Mouse (Mus musculus) kidney, postnatal 36 days (tissue): ENCODE measurements around the gene Dock11.

ENCODE experiments used
- DNase-seq, 2 experiments: peaks; one replicate each; pipeline ENCODE4 v3.0.0; 2021 to 2022; ENCODE audit warnings: mixed read lengths in 2 of 2

Dock11 gene

DNA sequence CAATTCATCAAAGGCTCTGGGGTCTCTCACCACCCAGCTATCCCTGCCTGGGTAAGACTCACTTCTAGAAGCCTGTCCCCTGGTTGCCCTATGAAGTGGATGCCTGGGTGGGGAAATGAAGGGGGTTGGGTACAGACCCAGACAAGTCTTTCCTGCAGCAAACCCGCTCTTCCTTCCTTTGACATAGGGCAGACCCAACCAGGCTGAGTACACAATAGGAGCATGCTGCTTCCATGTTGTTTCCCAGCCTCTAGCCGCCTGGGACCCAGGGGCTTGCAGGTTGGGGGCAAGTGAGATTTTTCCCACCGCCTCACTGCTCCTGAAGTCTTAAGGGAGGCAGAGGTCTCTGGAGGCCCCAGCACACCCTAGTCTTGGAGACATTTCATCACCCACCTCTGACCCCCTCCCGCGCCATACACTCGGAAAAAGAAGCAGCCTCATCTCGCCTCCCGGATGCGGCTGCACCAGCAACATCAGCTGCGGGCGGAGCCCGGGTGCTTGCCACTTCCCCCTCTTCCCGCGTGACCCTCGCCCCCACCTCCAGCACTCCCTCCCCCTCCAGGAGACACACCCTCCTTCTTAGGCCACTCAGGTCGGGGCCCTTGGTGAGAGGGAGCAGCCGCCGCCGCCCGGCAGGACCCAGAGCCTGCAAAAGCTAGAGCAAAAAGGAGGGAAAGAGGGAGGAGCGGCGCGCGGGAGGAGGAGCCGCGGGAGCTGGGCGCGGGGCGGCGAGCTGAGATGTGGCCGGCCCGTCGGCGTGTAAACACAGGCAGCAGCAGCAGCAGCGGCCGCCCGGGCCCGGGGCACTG lies at the start of gene Dock11:
Dock11 (plus strand) TSS at position 746 of the 809 bp plus-strand sequence.
- DNase-seq: peak; percentile 36 to 49

DNA sequence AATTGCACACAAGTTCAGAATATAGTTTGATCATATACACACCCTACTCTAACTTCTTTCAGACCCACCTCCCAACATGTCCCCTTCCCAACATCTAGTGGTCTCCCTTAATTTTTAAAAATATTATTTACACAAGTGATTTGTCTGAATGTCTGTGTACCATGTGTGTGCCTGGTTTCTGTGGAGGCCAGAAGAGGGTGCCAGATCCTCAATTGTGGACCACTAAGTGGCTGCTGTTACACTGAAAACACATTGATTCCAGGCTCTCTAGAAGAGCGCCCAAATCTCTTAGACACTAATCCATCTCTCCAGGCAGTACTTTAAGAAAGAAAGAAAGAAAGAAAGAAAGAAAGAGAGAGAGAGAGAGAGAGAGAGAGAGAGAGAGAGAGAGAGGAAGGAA lies 8.9 kb upstream of the Dock11 start:
- DNase-seq: peak in 1 of 2 experiments; percentile 22

DNA sequence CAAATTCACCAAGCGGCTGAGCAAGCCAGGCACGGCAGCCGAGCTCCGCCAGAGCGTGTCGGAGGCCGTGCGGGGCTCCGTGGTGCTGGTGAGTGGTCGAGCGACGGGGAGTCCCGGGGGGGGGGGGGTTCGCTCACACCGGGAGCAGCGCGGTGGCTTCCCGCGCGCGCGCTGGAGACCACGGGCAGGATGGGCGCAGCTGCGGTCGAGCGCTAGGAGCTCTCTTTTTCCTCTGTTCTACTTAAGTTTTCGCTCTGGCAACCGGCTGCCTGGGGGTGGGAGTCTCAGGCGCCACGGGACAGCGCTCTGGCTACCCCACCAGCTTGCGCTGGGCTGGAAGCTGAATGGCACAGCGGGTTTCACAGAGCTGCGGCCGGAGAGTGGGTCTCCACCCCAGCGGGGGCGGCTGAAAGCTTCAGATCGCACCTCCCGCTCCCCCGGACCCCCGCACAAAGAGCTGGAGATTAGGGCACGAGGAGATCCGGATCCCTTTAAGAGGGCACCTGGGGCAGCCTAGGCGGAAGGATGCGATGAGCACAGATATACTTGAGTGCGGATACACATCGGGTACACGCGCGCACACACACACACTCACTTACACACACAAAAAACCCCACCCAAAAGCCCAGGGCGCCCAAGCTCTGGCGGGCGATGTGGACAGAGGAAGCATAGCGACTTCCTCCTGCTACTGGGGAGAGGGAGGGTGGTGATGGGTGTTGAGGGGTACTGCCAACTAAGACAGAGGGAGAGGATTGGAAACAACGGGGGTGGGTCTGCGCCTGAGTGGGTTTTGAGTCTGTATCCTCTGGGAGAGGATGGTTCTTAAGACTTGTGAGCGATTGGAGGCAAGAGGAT lies 540 bp downstream of the Dock11 start:
- DNase-seq: peak in 1 of 2 experiments; percentile 10

DNA sequence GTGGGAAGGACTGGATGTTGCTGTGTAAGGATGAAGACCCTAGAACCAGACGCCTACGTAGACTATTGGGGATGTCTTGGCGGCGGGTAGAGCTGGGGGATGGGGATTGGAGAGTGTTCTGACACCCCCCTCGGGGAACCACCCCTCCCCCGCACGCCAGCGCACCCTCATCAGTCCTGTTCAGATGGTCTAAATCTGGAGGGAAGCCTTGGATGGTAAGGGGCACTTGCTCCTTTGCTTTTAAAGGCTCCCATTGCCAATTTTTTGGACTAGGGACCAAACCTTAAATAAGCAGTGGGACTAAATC lies 1.1 kb downstream of the Dock11 start:
- DNase-seq: no peak

DNA sequence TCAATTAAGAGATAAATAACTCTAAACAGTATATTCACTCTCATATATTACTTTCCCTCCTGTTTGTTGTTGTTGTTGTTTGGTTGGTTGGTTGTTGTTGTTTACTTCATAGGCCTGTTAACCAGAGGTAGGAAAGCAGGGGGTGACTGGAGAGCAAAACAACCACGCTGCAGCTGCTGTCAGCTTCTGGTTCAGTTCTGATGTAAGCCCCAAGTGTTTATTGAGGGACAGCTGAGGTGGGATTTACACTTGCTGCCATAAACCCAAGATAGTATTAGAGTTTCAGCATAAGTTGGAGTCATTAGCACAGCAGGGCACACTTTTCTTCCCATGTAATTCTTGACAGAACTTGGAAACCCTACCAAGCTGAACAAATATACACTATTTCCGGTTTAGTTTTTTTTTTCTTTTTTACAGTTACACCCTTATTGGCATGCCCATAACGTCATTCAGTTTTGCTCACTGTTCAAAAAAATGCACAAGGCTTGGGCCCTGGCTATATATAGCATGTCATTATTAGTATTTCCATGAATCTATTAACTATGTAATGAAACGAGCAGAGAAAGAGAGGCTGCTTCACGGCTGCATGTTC lies 3.0 kb downstream of the Dock11 start:
- no peak for DNase-seq

DNA sequence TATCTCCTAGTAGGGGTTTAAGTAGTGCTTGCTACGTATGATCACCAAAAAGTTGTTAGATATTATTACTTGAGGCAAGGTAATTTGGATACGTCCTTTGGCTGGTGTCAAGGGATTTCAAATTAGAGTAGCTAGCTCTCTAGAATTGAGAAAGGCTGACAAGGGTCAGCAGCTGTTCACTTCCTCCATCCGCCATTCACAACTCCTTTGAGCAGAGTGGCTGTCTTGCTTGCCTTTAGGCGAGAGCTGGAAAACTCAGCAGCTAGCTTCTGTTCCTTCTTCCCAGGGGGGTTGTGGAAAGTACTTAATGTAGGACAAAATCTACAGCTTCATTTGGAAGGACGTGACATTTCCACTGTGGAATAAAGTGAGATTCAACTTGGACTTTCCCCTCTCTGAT lies 3.7 kb downstream of the Dock11 start:
- DNase-seq: no peak

DNA sequence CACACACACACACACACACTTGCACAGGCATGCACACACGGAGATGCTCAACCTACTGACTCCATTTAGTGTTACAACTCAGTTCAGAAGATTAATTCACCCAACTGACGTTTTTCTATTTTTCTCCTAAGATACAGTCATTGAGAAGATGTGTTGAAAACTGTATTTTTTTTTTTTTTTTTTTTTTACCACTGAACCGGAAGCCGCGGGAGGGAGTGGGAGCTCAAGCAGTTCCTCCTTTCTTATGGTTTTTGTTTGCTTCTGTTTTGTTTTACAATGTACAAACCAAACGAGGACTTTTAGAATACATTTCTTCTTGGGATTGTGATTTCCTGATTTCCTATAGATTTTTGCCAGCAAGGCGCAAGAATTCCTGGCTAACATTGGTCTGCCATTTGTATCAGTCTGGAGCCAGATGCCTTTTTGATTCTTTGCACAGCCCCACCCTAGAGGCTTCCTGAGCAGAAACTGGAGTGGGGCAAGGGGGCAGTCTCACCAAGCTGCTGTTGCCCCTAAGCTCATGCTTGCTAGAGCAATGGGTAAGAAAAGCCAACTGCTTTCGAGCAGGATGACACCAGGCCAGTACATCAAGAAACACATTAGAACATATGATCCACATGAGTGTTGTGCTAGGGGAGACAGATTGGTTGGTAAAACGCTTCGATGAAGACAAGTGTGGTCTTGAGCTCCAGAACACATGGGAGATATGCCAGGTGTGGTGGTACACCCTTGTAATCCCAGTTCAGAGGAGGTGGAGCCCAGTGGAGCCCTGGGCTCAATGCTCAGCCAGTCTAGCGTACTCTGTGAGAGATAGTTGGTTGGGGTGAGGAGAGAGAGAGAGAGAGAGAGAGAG lies 9.2 kb downstream of the Dock11 start:
- no peak for DNase-seq

DNA sequence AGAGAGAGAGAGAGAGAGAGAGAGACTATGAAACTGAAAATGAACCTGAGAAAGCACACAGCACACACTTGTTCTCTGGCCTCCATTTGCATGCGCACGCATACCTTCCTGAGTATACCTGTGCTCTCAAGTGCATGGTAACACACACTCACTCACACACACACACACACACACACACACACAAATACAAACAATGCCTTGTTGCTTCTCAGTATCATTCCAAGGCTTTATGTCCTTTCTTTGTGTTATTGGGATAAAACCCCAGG lies 9.8 kb downstream of the Dock11 start:
- DNase-seq: no peak

DNA sequence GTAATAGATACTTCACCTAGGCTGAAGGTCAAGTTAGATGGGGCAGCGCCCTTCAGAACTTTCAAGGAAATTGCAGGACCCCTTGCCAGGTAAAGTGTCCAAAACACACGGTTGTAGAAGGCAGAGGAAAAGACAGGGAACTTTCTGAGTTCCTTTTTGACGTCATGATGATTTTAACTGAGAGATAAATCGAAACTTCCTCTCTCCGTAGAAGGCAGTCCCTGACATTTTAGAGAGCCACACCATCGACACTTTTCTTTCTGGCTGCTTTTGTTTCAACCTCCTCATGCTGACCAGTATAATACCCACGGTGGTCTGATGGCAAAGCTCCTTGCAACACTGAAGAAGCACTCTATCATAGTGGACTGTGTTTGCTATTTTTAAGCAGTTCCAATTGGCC lies 15.7 kb downstream of the Dock11 start:
- no peak for DNase-seq

DNA sequence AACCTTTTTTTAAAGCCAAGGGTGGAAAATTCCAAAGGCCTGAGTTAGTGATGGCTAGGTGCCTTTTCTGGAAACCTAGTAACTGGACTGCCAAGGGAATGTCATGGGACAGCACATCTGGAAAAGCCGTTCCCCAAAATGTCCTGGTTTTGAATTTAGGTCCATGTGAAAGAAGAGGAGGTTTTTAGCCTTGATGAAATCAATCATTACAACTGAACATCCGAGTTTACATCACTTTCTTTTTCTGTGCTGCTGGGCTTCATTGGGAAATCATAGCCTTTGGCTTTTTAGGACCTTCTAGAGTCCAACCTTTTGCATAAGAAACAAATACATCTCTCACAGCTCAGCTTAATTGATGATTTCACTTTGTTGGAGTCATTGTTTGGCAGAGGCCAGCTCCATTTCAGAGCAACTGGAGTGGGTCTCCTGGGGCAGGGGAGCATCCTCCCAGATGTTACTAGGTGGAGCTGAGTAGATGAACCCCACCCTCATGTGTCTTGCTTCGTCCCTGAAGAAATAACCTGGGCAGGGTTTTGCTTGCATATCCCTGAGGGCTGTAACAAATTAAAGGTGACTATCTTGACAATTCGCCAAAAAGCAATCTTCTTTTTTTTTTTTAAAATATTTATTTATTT lies 18.2 kb downstream of the Dock11 start:
- no peak for DNase-seq

DNA sequence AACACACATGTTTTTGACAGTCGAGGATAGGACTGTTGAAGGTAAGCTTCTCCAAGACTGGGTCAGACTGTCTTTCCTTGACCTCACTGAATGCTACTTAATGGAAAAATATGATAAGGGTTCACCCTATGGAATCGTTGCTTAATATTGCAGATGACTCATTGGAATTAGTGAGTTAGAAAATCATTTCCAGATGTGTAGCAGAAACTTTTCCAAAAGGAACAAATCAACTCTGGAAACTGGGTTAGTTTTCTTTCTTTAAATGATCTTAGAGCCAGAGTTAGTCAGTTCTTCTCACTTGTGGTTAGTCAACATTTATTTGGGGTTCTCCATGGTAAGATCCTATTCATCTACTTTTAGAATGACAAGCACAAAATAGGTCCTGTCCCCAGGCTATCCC lies 30.9 kb downstream of the Dock11 start:
- no peak for DNase-seq

DNA sequence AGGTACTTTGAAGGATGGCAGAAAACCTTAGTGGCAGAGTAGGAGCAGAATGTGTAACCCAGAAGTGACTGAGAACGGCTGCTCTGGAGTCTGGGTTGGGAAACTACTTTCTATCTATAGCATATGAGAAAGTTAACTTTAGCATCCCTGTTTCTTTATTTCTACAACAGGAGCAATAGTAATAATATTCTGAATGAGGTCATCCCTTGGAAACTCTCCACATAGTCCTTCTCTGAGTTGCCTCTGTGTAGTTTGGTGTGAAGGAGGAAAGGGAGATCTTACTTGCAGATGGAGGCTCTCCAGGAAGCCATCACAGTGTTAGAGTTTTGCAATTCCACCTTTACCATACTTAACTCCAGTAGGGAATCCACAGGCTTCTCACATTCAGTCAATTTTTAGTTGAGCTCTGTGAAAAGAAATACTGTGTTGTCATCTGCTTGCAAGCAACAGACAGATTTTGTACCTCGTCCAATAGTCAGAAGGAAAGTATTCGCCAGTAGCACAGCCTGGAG lies 31.5 kb downstream of the Dock11 start:
- no peak for DNase-seq

DNA sequence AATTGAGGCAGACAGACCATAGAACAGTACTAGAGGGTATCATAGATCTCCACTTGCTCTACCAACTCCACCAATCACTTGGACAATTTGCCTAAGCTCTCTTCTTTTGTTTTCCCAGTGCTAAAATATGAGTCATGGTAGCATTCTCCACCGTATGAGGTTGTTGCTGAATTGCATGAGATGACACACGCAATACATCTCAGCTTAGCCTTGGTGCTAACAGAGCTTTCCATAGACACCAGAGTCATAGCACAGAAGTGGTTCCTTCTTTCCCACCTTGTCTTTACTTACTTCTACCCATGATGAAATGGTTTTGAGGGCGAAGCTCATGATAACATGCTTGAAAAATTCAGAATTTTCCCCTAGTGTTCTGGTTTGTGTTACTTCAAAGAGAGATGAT lies 33.3 kb downstream of the Dock11 start:
- no peak for DNase-seq

DNA sequence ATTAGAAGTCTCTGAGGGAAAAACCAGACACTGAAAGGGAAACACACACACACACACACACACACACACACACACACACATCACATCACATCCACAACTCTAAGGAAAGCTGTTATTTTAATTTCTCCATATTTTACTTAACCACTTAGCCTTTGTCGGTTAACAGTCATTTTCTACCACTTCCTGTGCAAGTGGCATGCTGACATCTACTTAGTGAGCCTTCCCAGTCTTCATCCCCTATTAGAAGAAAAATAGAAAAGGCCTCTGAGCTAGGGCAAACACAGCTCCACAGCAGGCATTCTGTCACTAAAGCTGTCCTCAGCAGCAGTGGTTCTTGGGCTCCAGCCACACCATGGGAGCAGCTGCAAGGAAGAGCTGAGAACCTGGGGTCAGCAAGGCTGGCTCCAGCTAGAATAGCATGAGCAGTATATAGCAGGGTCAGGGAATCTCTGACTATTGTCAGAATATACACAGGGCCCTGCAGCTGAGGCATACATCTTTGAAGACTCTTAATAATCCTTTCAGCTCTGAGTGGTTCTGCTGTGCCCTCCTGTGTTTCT lies 36.2 kb downstream of the Dock11 start:
- no peak for DNase-seq

DNA sequence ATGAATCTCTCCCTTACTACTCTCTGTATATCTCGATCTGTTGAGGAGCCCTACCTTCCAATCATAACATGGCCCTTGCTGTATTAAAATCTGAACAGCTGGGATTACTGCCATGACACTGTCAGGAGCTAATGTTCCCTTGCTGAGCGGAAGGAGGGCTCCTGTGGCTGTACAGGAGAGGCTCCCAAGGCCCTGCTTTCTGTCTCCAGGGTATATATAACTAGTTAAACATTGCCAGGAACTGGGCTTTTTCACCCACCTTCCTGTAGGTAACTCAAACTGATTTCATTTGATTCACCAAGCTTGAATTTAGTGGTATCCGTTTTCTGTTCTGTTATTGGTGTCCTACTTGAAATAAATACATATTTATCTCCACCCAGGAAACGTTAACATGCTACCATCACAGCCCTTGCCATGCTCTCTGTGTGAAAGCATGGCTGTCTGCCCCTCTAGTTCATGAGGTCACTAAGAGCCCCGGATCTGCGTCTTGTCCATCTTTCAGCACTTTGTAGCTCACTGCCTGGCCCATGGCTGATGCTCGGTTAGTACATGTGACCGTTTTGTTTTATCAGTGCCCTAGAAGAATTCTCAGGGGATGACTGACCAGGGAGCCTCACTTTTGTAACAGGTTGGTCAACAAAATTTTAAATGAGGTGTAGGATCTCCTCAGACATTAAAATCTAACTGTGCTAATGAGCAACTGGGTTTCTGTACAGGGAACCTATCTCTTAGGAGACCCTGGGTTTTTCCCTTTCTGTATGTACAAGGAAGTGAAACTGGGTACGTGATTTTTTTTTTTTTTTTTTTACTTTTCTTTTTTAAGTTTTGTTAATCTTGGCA lies 41.7 kb downstream of the Dock11 start:
- DNase-seq: no peak

DNA sequence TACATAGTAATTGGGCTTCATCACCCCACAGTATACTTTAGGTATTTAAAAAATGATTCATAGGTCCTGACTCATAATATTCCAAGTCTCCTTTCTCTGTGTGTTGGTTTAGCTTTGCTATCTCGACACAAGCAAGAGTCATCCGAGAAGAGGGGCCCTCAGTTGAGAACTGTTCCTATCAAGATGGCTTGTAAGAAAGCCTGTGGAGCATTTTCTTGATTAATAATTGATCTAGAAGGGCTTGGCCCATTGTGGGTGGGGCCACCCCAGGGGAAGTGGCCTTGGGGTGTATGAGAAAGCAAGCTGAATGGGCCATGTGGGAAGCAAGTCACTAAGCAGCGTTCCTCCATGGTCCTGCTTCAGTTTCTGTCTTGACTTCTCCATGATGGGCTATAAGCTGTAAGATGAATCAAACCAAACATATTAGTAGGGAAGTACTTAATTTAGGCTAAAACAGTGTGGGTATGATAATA lies 42.3 kb downstream of the Dock11 start:
- DNase-seq: no peak

DNA sequence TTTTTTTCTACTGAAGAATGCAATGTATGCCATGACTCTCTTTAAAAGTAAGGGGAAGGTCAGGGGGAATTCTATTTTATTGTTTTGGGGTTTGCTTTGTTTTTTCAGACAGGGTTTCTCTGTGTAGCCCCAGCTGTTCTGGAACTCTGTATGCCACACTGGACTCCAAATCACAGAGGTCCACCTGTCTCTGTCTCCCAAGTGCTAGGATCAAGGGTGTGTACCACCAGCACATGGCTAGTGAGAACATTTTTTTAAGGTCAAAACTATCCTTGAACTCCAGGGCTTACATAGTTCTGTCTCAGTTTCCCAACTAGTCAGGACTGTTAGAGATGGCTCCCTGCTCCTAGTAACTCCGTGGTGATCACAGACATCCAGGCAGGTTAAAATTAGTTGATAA lies 43.3 kb downstream of the Dock11 start:
- DNase-seq: no peak

DNA sequence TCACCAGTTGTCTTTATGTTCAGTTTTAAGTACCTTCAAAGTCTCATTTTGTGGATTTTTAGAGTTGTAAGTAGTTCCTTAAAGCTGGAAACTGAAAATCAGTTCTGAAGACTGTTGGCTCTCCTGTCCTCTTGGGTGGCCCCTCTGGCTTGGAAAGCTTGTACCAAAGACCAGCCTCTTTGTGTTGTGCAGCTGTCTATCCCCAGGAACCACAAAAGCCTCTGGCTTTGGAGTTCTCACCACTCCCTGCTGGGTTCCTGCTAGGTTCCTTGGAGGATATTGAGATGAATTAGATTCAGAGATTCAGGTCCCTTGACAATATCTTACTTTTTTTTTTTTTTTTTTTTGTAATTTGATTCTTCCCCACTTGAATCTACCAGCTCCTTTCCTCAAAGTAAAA lies 44.3 kb downstream of the Dock11 start:
- DNase-seq: no peak

DNA sequence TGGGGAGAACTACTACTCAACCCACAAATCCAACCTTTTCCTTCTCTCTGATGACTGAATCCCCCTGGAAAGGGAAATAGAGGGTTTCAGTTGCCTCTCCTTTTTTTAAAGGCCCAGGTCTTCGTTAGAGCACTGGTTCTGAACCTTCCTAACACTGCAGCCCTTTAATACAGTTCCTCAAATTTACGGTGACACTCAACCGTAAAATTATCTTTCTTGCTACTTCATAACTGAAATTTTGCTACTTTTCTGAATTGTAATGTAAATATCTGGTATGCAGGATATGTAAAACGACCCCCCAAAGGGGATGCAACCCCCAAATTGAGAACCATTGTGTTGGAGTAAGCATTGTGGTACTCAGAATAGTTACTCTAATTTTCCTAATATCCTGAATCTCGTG lies 49.5 kb downstream of the Dock11 start:
- no peak for DNase-seq

DNA sequence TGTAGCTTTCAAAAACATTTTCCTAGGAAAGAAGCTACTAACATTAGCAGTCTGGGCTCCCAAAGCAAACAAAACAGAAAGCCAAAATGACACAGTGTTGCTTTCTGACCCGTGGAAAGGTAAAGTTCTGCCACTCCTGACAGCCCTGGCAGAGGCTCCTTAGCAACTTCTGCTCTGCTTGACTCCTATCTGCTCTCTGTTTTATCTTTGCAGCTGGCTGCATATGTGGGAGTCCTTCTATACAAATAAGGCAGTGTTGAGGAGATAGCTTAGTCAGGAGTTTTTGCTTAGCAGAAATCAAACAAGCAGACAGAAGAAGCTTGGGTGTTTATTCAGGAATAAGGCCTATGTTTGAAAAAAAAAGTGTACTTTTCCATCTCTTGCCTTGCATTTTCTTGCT lies 57.8 kb downstream of the Dock11 start:
- DNase-seq: no peak

DNA sequence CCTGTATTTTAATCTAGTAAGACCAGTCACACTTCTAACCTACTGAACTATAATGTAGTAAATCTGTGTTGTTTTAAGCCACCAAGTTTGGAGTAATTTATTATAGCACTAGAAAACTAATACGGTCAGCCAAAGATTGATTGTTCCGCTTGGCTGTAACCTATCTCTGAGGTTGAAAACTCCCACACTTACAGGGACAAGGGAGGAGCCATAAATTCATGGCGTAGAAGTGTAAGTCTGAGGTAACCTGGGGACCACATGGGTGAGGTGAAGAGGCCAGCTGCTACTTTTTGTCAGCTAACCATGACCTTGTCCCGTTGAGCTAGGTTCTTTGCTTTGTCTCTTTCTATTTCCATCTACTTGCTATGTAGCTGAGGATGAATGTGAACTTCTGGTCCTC lies 61.5 kb downstream of the Dock11 start:
- DNase-seq: no peak
